Mouse (Mus musculus): Measurements from ENCODE around the gene I830077J02Rik.

GRCm38 (mm10) chr3:105959999-105960398 is 27.5 kb upstream of the I830077J02Rik start, which contains the start of gene Atp5f1:
- no peak for TF ChIP-seq CTCF (IDR thresholded peaks at IDR 0.05)
- TF ChIP-seq POLR2A (IDR thresholded peaks at IDR 0.05; ENCODE audit: insufficient read depth, low read depth, low read length): no peak
